Mouse (Mus musculus) C2C12 (cell line): ENCODE results near the gene Pank1. TPM values are rescaled to one million over a fixed set of nuclear protein-coding genes. Genes with fewer than 3 reads are reported as not detected.

ENCODE experiments used
- H3K27me3 ChIP-seq: one replicate; pipeline ENCODE4 v1.6.1; 2011; ENCODE audit not compliant: control insufficient read depth, insufficient read depth, insufficient read length
- H3K36me3 ChIP-seq: one replicate; pipeline ENCODE4 v1.6.1; 2011; ENCODE audit not compliant: control insufficient read depth, insufficient read depth
- H3K4me3 ChIP-seq: one replicate; pipeline ENCODE4 v1.5.1; 2011; ENCODE audit warnings: mild to moderate bottlenecking, control low read depth; ENCODE audit not compliant: poor library complexity, insufficient read depth, severe bottlenecking
- H3K79me2 ChIP-seq: one replicate; pipeline ENCODE4 v1.6.1; 2011; ENCODE audit not compliant: control insufficient read depth, insufficient read depth
- H3K79me3 ChIP-seq: one replicate; pipeline ENCODE4 v1.6.1; 2011; ENCODE audit warnings: low read depth, control low read depth
- H3ac ChIP-seq: one replicate; pipeline ENCODE3; 2011; ENCODE audit warnings: low read depth; ENCODE audit not compliant: control insufficient read depth, insufficient read length
- CEBPB ChIP-seq: IDR thresholded peaks from one replicate; pipeline ENCODE4 v1.6.1; 2011; ENCODE audit warnings: low read depth, mild to moderate bottlenecking, control low read depth, moderate library complexity
- CTCF ChIP-seq: IDR thresholded peaks from one replicate; pipeline ENCODE4 v1.5.1; 2011; ENCODE audit not compliant: control insufficient read depth, insufficient read depth, insufficient read length
- FOSL1 ChIP-seq: IDR thresholded peaks from one replicate; pipeline ENCODE4 v1.8.0; 2011; ENCODE audit warnings: mild to moderate bottlenecking, low read length; ENCODE audit not compliant: poor library complexity, insufficient read depth, severe bottlenecking
- MAX ChIP-seq: IDR thresholded peaks from one replicate; pipeline ENCODE4 v1.6.1; 2011; ENCODE audit warnings: mild to moderate bottlenecking, control low read depth
- MYOD1 ChIP-seq: IDR thresholded peaks from one replicate; pipeline ENCODE4 v1.6.1; 2011; ENCODE audit warnings: low read depth; ENCODE audit not compliant: control insufficient read depth, insufficient read length
- MYOG ChIP-seq: IDR thresholded peaks from one replicate; pipeline ENCODE4 v1.6.1; 2011; ENCODE audit not compliant: control insufficient read depth, insufficient read length; ENCODE audit errors: extremely low read depth
- USF1 ChIP-seq: IDR thresholded peaks from one replicate; pipeline ENCODE4 v1.6.1; 2011; ENCODE audit warnings: low read depth, mild to moderate bottlenecking, control low read depth, moderate library complexity
- polyA plus RNA-seq: library from polyadenylated mRNA; unstranded; fragments of >200 nt; fragmentation: generic; extraction: Trizol; gene quantifications from one replicate; pipeline ENCODE4 v1.2.1, GENCODE M21; 2012; ENCODE audit warnings: missing spikeins

The Pank1 gene
- polyA plus RNA-seq, 1 experiment = 5.1 TPM

DNA sequence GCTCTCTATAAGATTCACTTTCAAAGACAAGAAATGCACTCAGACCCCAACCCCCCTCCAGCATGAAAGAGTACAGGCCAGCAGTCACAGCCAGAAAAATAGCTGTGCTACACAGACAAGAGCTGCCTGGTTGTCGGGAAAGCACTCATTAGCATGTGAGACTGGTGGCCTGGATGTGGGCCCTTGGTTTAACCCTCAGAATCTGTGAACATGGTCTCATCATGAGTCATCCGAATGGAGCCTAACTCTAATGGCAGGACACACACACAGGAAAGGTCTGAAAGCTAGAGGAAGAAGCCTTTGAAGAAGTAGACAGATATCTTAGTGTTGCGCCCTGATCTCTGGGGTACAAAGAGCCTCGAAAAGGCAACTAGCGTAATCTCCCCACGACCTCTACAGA is 51.8 kb downstream of the Pank1 start:
- H3K36me3 ChIP-seq = no peaks in the 10 kb centered on the region
- no peaks in the 10 kb centered on the region for H3K79me2 ChIP-seq
- H3ac ChIP-seq = no peak overlapping the region
- H3K79me3 ChIP-seq = no peaks in the 10 kb centered on the region
- H3K4me3 ChIP-seq = no peak overlapping the region
- TF ChIP-seq FOSL1 (no peak), MAX (no peak), CEBPB (no peak), MYOG (no peak), MYOD1 (no peak), CTCF (no peak), USF1 (no peak)
- no peaks in the 10 kb centered on the region for H3K27me3 ChIP-seq

DNA sequence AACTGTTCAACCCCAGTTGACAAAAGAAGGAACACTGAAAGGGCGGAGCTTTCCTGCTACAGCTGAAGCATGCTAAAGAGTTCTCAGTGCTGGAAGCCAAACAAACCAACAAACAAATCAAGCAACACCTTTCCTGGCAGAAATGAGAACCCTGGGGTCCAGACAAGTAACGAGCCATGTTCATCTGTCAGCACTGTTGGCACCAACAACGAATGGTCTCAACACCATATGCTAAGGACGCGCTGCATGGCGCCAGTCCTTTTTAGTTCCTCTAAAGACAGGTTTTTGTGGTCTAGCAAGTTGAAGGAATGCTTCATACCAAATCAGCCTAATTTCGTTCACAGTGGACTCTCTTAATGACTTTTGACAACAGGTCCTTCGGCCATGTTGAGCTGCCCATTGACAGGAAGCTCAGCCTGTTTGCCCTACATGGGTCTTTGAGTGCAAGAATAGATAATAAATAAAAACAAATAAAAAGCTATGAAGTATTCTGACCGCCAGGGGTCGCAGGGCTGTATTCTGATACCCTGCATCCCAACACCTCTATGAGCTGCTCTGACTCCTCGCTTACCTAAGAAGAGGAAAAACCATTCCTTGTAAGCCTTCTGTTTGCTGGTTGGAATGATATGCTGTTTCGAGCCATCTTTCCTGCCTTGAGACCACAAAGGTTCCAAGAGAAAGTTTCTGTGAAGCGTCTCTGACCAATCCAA is 53.2 kb downstream of the Pank1 start:
- Histone ChIP-seq H3K27me3 (no peaks in the 10 kb centered on the region), H3ac (no peak overlapping the region), H3K79me3 (no peaks in the 10 kb centered on the region), H3K36me3 (no peaks in the 10 kb centered on the region), H3K4me3 (no peak overlapping the region), H3K79me2 (no peaks in the 10 kb centered on the region)
- no peak for TF ChIP-seq MAX
- TF ChIP-seq MYOD1 = no peak
- TF ChIP-seq MYOG = no peak
- TF ChIP-seq CEBPB = no peak
- no peak for TF ChIP-seq FOSL1
- no peak for TF ChIP-seq USF1
- no peak for TF ChIP-seq CTCF

DNA sequence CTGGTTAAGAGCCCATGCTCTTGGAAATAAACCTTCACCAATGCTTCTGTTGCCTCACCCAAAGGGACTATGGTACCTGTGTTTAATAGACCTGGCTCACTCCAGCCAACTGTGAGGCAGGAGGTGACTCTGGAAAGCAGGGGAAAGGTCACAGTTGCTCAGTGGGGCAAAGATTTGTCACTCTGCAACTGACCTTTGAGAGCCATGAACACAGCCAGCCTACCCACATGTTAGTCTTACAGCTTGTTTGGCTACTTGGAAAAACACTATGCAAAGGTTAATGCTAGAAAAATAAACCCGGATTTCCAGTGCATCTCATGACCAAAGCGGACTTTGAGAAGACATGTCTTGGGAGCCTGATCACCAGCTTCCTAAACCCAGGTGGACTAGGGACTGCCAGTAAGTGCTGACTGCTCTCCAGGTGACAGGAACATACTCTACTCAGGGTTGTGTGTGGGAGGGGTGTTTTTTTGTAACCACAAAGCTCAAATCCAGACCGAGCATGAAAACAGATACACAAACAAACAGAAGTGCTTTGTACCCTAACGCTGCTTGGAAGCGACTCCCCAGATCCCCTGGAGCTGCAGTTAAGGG is 59.6 kb downstream of the Pank1 start:
- no peaks in the 10 kb centered on the region for H3K79me2 ChIP-seq
- TF ChIP-seq CEBPB (no peak), MYOG (no peak), USF1 (no peak), CTCF (no peak), MYOD1 (no peak), MAX (no peak), FOSL1 (no peak)
- H3K4me3 ChIP-seq = no peak overlapping the region
- H3ac ChIP-seq = no peak overlapping the region
- no peaks in the 10 kb centered on the region for H3K79me3 ChIP-seq
- H3K36me3 ChIP-seq = peaks cover 6% of the 10 kb centered on the region
- no peaks in the 10 kb centered on the region for H3K27me3 ChIP-seq

DNA sequence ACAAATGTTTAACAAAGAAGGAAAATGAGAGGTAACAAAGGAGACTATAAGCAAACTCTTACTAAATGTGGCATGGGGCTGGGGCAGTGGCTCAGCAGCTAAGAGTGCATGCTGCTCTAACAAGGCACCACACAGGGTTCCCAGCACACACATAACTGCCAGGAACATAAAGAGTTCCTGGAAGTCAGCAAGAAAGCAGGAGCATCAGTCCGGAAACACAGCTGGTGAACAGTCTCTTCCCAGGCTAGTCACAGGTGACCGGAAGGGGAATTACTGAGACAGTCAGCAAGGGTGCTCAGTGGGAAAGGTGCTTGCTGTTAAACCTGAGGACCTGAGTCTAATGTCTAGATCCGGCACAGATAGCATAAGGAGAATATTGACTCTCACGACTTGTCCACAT is 63.9 kb downstream of the Pank1 start:
- TF ChIP-seq FOSL1 = no peak
- TF ChIP-seq USF1 = no peak
- TF ChIP-seq MYOD1 = no peak
- no peak for TF ChIP-seq MYOG
- no peak for TF ChIP-seq CEBPB
- no peak for TF ChIP-seq MAX
- TF ChIP-seq CTCF = no peak
- Histone ChIP-seq H3K4me3 (no peak overlapping the region), H3K79me2 (no peaks in the 10 kb centered on the region), H3K79me3 (no peaks in the 10 kb centered on the region), H3K36me3 (peaks cover 3% of the 10 kb centered on the region), H3K27me3 (no peaks in the 10 kb centered on the region), H3ac (no peak overlapping the region)

DNA sequence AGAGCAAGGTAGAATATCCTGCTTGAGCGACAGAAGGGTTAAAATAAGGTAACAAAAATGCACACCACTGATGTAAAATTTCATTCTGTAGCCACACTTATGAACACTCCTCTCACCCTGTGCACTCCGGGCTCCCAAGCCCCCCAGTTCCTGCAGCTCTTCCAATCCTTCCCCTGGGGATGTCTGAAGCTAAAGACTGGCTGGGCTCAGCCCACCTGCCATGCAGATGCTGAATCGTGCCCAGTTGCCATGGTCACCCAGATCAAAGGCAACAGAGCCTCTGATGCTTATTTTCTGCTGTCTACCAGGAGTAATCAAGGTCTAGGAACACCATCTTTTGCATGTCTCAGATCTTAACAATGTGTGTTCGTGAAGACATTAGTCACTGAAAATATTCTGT is 64.6 kb downstream of the Pank1 start:
- TF ChIP-seq USF1 (no peak), FOSL1 (no peak), MYOG (no peak), CEBPB (no peak), MAX (no peak)
- Histone ChIP-seq H3K79me2 (no peaks in the 10 kb centered on the region), H3ac (no peak overlapping the region), H3K36me3 (no peaks in the 10 kb centered on the region), H3K27me3 (no peaks in the 10 kb centered on the region), H3K4me3 (no peak overlapping the region), H3K79me3 (no peaks in the 10 kb centered on the region)

DNA sequence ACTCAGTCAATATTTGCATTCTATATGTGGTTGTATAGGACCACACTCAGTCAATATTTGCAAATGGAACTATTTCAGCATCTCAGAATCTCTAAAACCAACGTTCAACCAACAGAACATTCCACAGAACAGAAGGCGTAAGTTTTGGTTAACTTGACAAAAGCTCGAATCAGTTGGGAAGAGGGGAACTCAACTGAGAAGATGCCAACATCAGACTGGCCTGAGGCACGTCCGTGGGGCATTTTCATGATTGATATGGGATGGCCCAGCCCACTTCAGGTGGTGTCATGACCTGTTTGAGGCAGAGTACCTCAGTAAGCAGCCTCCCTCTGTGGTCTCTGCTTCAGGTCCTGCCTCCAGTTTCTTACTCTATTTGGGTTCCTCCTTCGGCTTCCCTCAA is 65.3 kb downstream of the Pank1 start:
- Histone ChIP-seq H3K4me3 (no peak overlapping the region), H3ac (no peak overlapping the region), H3K27me3 (no peaks in the 10 kb centered on the region), H3K36me3 (no peaks in the 10 kb centered on the region), H3K79me3 (no peaks in the 10 kb centered on the region), H3K79me2 (no peaks in the 10 kb centered on the region)
- TF ChIP-seq FOSL1 (no peak), CTCF (no peak), USF1 (no peak), MYOD1 (no peak)
